Mouse (Mus musculus): Measurements from ENCODE around the gene Dnmt3l.
"Not testable (repeated sequence)": the region's sequence is repeated elsewhere in the genome, so short reads cannot be mapped to it uniquely, and the experiment has no call there.

Dnmt3l gene

GRCm38 (mm10) chr10:78041647-78042046 lies at the start of gene Dnmt3l:
TSS of gene Dnmt3l (plus strand) at chr10:78041947.
- no peaks in the 10 kb centered on the region for H3K36me3 ChIP-seq (ENCODE audit: control insufficient read depth, insufficient read depth, low read length, poor library complexity, severe bottlenecking)
- DNase-seq (ENCODE audit: low read depth, low spot score): no peak
- no peaks in the 10 kb centered on the region for H3K27me3 ChIP-seq (ENCODE audit: control insufficient read depth, insufficient read depth, low read length, poor library complexity, severe bottlenecking)

- no peak for DNase-seq (ENCODE audit: low read depth, low spot score)
- Histone ChIP-seq H3K27me3 (ENCODE audit: control insufficient read depth, insufficient read depth, low read length, poor library complexity, severe bottlenecking) (no peaks in the 10 kb centered on the region), H3K36me3 (ENCODE audit: control insufficient read depth, insufficient read depth, low read length, poor library complexity, severe bottlenecking) (peaks cover 11% of the 10 kb centered on the region)
Observed at GRCm38 (mm10) chr10:77995639-77996038, 46.1 kb upstream of the Dnmt3l start.

GRCm38 (mm10) chr10:78000200-78000599 lies 41.5 kb upstream of the Dnmt3l start:
- no peak for DNase-seq (ENCODE audit: low read depth, low spot score)
- Histone ChIP-seq H3K27me3 (ENCODE audit: control insufficient read depth, insufficient read depth, low read length, poor library complexity, severe bottlenecking) (no peaks in the 10 kb centered on the region), H3K36me3 (ENCODE audit: control insufficient read depth, insufficient read depth, low read length, poor library complexity, severe bottlenecking) (peaks cover 6% of the 10 kb centered on the region)

DNA sequence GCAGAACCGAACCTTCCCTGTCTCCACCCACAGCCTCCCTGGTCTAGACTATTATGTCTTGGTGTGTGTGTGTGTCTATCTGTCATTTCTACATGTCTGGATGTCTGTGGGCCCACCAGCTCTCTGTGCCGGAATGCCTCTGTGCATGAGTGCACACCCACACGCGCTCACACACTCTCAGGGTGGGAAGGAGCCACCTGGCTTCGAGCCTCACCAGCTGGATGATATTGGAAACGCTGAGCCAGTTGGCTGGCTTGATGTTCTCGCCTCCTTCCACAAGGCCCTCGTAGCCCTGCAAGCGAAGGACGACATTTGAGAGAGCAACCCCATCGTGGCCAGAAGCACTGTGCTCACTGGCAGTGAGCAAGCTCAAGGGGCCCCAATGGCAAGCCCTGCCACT lies 40.0 kb upstream of the Dnmt3l start:
- no peaks in the 10 kb centered on the region for H3K27me3 ChIP-seq (ENCODE audit: control insufficient read depth, insufficient read depth, low read length, poor library complexity, severe bottlenecking)
- no peak for DNase-seq (ENCODE audit: low read depth, low spot score)
- peaks cover 5% of the 10 kb centered on the region for H3K36me3 ChIP-seq (ENCODE audit: control insufficient read depth, insufficient read depth, low read length, poor library complexity, severe bottlenecking)

- Histone ChIP-seq H3K36me3 (ENCODE audit: control insufficient read depth, insufficient read depth, low read length, poor library complexity, severe bottlenecking) (peaks cover 5% of the 10 kb centered on the region; the same call in 1 of the 2 replicates), H3K27me3 (ENCODE audit: control insufficient read depth, insufficient read depth, low read length, poor library complexity, severe bottlenecking) (no peaks in the 10 kb centered on the region)
- DNase-seq (ENCODE audit: low read depth, low spot score): no peak
Observed at GRCm38 (mm10) chr10:78002316-78002715, 39.4 kb upstream of the Dnmt3l start.

- Histone ChIP-seq H3K36me3 (ENCODE audit: control insufficient read depth, insufficient read depth, low read length, poor library complexity, severe bottlenecking) (peaks cover 3% of the 10 kb centered on the region; the same call in 1 of the 2 replicates), H3K27me3 (ENCODE audit: control insufficient read depth, insufficient read depth, low read length, poor library complexity, severe bottlenecking) (no peaks in the 10 kb centered on the region)
- DNase-seq (ENCODE audit: low read depth, low spot score): no peak
Observed at GRCm38 (mm10) chr10:78004479-78005100, 37.2 kb upstream of the Dnmt3l start.

- DNase-seq (ENCODE audit: low read depth, low spot score): no peak
- Histone ChIP-seq H3K36me3 (ENCODE audit: control insufficient read depth, insufficient read depth, low read length, poor library complexity, severe bottlenecking) (no peaks in the 10 kb centered on the region; the same call in 1 of the 2 replicates), H3K27me3 (ENCODE audit: control insufficient read depth, insufficient read depth, low read length, poor library complexity, severe bottlenecking) (no peaks in the 10 kb centered on the region)
Observed at GRCm38 (mm10) chr10:78005791-78006438, 35.8 kb upstream of the Dnmt3l start.

- DNase-seq (ENCODE audit: low read depth, low spot score): no peak
- H3K27me3 ChIP-seq (ENCODE audit: control insufficient read depth, insufficient read depth, low read length, poor library complexity, severe bottlenecking): no peaks in the 10 kb centered on the region
- no peaks in the 10 kb centered on the region; the same call in 1 of the 2 replicates for H3K36me3 ChIP-seq (ENCODE audit: control insufficient read depth, insufficient read depth, low read length, poor library complexity, severe bottlenecking)
Observed at GRCm38 (mm10) chr10:78007203-78007602, 34.5 kb upstream of the Dnmt3l start.

DNA sequence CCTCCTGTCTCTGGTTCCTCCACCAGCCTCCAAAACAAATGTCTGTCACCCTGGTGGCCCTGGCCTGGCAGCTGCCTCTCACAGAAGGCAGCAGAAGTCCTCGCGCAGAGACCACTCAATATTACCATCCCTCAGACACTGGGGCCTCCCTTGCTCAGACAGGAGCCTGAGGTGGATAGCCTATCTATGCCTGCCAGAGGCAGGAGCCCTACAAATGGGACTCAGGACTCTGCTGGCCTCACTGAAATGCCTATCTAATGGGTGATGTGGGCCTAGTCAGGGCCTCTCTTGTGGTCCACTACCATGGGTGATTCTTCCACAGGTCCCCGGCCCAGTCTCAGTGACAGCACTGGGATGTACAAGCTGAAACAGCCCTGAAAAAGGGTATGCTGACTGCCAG lies 33.6 kb upstream of the Dnmt3l start:
- Histone ChIP-seq H3K27me3 (ENCODE audit: control insufficient read depth, insufficient read depth, low read length, poor library complexity, severe bottlenecking) (no peaks in the 10 kb centered on the region), H3K36me3 (ENCODE audit: control insufficient read depth, insufficient read depth, low read length, poor library complexity, severe bottlenecking) (no peaks in the 10 kb centered on the region; the same call in 1 of the 2 replicates)
- DNase-seq (ENCODE audit: low read depth, low spot score): no peak

GRCm38 (mm10) chr10:78009184-78009944 lies 32.4 kb upstream of the Dnmt3l start:
- Histone ChIP-seq H3K27me3 (ENCODE audit: control insufficient read depth, insufficient read depth, low read length, poor library complexity, severe bottlenecking) (no peaks in the 10 kb centered on the region), H3K36me3 (ENCODE audit: control insufficient read depth, insufficient read depth, low read length, poor library complexity, severe bottlenecking) (no peaks in the 10 kb centered on the region; the same call in 1 of the 2 replicates)
- peak; percentile 97 for DNase-seq (ENCODE audit: low read depth, low spot score)

DNA sequence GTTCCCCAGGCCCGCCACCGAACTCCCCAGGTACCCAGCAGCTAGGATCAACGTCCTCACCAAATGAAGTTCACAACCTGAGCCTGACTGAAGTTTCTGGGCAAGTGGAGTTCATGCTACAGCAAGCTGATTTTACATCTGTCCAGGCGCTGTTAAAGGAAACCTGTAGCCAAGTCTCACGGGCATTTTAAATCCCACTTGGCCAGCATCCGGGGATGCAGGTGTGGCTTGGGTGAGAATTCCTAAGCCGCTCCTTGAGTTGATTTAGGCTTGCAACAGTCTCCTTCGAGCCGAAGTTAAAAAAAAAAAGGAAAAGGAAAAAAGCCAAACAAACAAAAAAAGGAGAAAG lies 31.8 kb upstream of the Dnmt3l start, which contains the start of gene Pfkl:
Gene Pfkl (minus strand): TSS at position 139 of the 349 bp plus-strand sequence.
- H3K36me3 ChIP-seq (ENCODE audit: control insufficient read depth, insufficient read depth, low read length, poor library complexity, severe bottlenecking): no peaks in the 10 kb centered on the region
- no peak for DNase-seq (ENCODE audit: low read depth, low spot score)

GRCm38 (mm10) chr10:78010335-78010734 lies 31.4 kb upstream of the Dnmt3l start:
- Histone ChIP-seq H3K27me3 (ENCODE audit: control insufficient read depth, insufficient read depth, low read length, poor library complexity, severe bottlenecking) (no peaks in the 10 kb centered on the region), H3K36me3 (ENCODE audit: control insufficient read depth, insufficient read depth, low read length, poor library complexity, severe bottlenecking) (no peaks in the 10 kb centered on the region)
- DNase-seq (ENCODE audit: low read depth, low spot score): no peak

More for the DNA sequence above, 31.8 kb upstream of the Dnmt3l start, which contains the start of gene Pfkl:
- H3K27me3 ChIP-seq (ENCODE audit: control insufficient read depth, insufficient read depth, low read length, poor library complexity, severe bottlenecking): no peaks in the 10 kb centered on the region

DNA sequence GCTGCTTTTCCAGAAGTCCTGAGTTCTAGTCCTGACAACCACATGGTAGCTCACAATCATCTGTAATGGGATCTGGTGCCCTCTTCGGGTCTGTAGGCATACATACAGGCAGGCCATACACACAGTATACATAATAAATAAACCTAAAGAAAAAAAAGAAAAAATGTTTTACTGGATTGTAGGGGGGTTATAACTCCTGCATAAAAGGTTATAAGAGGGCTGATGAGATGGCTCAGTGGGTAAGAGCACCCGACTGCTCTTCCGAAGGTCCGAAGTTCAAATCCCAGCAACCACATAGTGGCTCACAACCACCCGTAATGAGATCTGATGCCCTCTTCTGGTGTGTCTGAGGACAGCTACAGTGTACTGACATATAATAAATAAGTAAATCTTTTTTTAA lies 30.6 kb upstream of the Dnmt3l start:
- not testable (repeated sequence) for H3K27me3 ChIP-seq (ENCODE audit: control insufficient read depth, insufficient read depth, low read length, poor library complexity, severe bottlenecking); DNase-seq (ENCODE audit: low read depth, low spot score)

GRCm38 (mm10) chr10:78012661-78013495 lies 28.9 kb upstream of the Dnmt3l start:
- no peak for DNase-seq (ENCODE audit: low read depth, low spot score)
- Histone ChIP-seq H3K27me3 (ENCODE audit: control insufficient read depth, insufficient read depth, low read length, poor library complexity, severe bottlenecking) (no peaks in the 10 kb centered on the region), H3K36me3 (ENCODE audit: control insufficient read depth, insufficient read depth, low read length, poor library complexity, severe bottlenecking) (no peaks in the 10 kb centered on the region)

More for the DNA sequence above, 30.6 kb upstream of the Dnmt3l start:
- not testable (repeated sequence) for H3K36me3 ChIP-seq (ENCODE audit: control insufficient read depth, insufficient read depth, low read length, poor library complexity, severe bottlenecking)
